Mouse (Mus musculus) retina, postnatal 7 days (tissue): ENCODE results near the gene Zfp1.
"Not testable (repeated sequence)": the region's sequence is repeated elsewhere in the genome, so short reads cannot be mapped to it uniquely, and the experiment has no call there.

Experiments
- DNase-seq: peaks from one replicate; pipeline ENCODE4 v3.0.0-alpha.2; 2012; ENCODE audit warnings: low read depth, low spot score

Gene Zfp1

DNA sequence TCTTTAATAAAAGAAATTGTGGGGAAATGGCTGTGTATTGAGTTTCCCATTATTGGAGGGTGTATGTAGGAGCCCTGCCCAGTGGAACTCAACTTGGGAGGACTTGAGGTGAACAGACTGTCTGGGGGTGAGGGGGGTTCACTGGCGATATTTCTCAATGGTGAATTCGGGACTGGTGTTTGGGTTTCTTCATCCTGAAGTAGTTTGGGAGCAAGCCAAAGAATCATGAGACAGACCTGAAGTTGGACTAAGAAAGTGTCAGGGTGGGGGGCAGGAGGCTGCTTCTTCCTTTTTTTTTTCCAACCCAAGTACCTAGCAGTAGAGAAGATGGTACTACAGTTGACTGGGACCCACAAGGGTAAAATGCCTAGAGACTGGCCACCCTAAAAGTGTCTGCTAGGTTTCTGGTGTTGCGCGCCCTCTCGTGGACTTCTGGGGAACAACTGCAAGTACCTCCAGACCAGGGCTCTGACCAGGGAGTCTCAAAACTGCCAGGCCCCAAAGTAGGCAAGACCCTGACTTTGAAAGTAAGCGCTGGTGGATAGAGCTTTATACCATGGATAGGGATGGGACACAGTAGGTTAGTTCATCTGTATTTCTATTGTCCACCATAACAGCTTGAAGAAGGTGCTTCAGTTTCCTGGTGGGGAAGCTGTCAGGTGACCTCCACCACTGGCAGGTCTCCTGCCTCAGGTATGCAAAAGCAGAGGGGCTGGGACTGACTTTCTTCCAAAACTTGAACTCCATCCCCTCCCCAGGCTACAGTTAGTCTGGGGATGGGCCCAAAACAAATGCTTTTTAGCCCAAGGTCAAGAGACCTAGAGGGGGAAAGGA, 17.3 kb upstream of the Zfp1 start:
- peak; percentile 53 for DNase-seq

DNA sequence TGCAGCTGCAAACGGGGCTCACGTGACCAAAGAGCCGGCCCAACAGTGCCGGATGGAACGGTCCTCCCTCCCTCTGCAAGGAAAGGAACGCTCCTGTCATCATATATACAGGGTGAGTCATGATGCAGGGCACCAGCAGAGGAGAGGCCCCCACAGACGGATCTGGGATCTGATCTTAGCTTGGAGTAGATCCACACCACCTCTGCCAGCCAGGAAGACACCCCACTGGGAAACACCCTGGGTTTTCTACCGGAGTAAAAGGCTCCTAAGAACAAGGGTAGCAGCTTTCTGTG, 16.7 kb upstream of the Zfp1 start:
- DNase-seq, result no peak

DNA sequence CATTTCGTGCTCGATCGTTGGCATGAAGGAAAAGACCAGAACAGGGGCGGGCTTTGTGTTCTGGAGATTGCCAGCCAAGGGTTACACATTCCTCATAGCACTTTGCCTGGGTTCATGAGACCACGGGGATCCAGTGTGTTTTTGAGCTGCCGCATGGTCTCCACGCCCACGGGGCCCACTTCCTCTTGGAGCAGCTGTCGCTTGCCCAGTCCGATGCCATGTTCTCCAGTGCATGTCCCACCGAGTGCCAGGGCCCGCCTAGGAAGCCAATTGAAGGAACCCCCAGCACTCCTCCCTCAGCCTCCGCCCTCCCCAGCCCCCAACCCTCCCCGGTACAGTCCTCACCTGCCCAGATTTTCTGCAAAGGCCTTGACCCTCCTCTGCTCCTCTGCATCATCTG, 16.3 kb upstream of the Zfp1 start:
- DNase-seq, result no peak

DNA sequence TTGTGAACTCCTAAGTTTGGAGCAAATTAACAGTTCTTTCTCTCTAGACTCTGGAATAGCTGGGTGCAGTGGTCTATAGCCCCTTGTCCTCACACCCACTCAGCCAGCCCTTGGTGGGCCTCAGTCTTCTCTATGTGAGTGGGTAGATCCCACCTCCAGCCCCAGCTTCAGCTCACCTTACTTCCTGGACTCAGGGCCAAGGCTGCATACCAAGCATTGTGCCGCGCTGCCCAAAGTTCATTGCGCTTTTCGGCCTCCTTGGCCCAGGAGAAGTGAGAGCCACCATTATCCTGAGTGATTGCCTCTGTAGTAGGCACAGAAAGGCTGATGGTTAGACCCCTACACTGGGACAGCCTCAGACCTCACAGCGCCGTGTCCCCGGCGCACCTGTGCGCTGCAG, 15.3 kb upstream of the Zfp1 start:
- no peak for DNase-seq

DNA sequence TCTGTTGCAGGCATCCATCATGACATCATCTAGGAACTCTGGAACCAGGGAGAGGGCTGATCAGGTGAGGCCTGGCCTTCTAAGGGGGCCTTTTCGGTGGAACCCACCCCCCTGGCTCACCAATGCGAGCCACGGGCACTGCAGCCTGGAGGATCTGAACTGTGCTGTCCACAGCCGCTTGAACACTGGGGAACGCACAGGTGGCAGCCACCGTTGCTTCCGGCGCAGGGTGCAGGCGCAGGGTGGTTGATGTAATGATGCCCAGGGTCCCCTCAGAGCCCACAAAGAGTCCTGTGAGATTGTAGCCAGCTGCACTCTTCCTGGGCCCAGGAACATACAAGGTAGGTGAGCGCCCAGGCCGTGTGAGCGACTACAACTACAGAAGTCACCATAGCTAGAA, 14.8 kb upstream of the Zfp1 start:
- DNase-seq, result no peak

- DNase-seq, result no peak
These were observed 14.2 kb upstream of the Zfp1 start for GRCm38 (mm10) chr8:111628894-111629501.

- DNase-seq, result no peak
These were observed 13.1 kb upstream of the Zfp1 start, which contains the start of gene Ldhd for GRCm38 (mm10) chr8:111630105-111630521. Ldhd (minus strand) TSS chr8:111630374.

DNA sequence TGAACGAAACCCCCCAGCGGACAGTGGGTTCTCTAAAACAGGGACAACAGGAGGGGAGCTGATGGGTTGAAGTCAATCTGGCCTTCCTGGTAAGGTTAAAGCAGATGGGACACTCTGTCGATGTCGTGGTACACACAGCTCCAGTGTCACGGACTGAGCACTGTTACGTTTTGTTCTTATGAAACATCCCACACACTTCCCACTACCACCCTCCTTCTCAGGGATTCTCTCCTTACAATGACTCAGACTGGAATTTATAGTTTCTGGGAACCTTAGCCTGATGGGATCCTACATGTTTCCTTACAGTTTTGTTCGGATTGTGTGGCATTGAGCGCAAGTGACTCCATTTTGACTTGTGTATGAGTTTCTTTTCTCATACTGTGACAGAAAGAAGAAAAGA, 11.6 kb upstream of the Zfp1 start:
- DNase-seq, result no peak

- DNase-seq, result no peak
These were observed 10.2 kb upstream of the Zfp1 start for GRCm38 (mm10) chr8:111632976-111633375.

DNA sequence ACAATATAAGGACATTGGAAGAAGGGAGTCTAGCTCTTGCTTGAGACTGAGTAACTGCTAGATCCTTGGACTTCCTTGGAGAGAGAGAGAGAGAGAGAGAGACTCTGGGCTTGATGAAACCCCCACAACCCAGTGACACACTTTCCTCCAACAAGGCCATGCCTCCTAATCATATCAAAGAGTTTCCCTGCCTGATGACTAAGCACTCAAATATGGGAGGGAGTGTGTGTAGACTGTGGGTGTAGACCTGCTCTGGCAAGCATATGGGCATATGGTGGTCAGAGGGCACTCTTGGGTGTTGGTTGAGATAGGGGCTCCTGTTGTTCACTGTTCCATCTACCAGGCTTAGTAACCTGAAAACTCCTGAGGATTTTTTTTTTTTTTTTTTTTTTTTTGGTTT, 5.1 kb upstream of the Zfp1 start:
- no peak for DNase-seq

GRCm38 (mm10) chr8:111641064-111641463, 2.1 kb upstream of the Zfp1 start:
- DNase-seq, result no peak

GRCm38 (mm10) chr8:111642496-111642895, 705 bp upstream of the Zfp1 start:
- DNase-seq, result no peak

DNA sequence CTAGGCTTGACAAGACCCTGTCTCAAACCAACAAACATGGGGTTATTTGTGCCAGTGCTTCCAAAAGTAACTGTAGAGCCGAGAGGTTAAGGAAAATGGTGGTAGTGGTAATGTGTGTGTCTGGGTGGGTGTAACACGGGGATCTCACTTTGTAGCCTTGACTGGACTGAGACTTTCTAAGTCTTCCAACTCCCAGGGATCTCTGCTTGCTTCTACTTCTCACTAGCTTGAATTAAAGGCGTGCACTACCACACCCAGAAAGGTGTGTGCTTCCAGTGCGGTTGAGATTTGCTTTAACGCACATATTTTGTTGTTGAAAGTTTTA, 300 bp upstream of the Zfp1 start:
- no peak for DNase-seq

- DNase-seq, result not testable (repeated sequence)
These were observed 1.3 kb downstream of the Zfp1 start for GRCm38 (mm10) chr8:111644286-111645051.

- no peak for DNase-seq
These were observed 2.5 kb downstream of the Zfp1 start for GRCm38 (mm10) chr8:111645715-111646114.

DNA sequence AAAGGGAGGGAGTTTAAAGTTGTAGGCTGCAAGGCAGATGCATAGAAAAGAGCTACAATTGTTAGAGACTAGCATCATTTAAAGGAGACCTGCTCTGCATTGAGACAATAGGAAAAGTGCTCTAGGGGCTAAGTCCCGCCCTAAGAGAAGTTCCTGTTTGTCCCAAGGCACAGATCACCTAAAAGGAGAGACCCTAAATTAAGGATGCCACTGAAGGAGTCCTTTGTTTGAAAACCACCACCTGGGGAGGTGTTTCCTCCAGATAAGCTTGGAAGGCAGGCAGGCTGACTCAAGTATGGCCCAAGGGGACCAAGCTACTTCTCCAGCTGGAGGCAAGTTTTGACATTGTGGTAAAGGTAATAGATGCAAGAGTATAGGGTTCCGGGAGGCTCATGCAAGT, 5.6 kb downstream of the Zfp1 start:
- no peak for DNase-seq

GRCm38 (mm10) chr8:111650651-111651050, 7.5 kb downstream of the Zfp1 start:
- no peak for DNase-seq

GRCm38 (mm10) chr8:111653524-111653923, 10.3 kb downstream of the Zfp1 start:
- no peak for DNase-seq

GRCm38 (mm10) chr8:111657312-111657854, 14.2 kb downstream of the Zfp1 start:
- DNase-seq, result no peak

DNA sequence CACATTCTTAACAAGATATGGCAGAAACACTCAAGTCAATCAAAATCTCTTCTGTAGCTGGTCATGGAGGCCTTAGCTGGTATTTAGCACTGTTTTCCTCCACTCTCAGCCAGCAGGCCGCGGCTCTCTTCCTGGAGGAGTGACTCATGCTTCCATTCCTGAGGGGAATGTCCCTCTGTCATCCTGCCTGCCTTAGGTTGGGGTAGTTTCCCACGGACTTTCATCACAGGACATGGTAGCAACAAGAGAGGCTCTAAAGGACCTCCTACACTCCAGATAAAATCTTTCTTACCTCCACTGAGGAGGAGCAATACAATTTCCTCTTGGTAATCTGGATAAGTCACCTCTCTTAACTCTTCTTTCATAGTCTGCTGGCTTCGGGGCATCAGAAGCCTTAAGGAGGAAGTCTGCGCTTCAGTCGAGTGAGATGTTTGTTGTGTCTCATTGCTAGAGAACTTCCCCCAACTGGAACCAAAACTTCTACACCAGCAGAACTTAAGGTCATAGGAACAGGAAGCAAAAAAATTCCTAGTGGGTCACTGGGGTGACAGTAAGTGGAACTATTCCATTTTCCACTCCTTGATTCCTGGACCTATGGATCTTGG, 15.7 kb downstream of the Zfp1 start:
- DNase-seq, result no peak

DNA sequence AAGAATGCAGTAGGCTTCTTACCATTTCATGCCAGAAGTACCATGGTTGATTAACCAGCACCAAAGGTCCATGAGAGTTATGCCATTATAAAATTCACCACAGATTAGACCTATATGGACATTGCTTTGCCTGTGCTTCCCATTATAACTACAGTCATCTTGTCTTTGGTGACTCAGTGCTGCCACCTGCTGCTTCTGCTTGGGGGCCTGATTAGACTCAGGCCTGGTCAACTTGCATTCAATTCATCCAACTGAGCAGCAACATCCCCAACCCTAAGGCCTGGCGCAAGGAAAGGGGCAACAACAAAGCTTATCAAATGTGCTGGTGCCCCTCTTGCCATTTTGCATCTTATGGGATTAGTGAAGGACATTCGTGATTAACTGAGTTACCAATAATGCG, 19.3 kb downstream of the Zfp1 start:
- DNase-seq, result peak; percentile 38

- DNase-seq, result no peak
These were observed 23.6 kb downstream of the Zfp1 start for GRCm38 (mm10) chr8:111666751-111667150.
